Comparison of ENCODE assay signal across 8 mouse cellular contexts in genomic region chr9:99846820-99847219, GRCm38 (mm10). TPM values are rescaled to one million over a fixed set of nuclear protein-coding genes. Genes with fewer than 3 reads are reported as not detected.
A peak's percentile ranks its signal among the peaks of the same experiment; 100 is the strongest.
DNase-seq lines count a peak whose midpoint lies in the region; ATAC-seq and TF ChIP-seq lines count a peak whose summit lies in the region.

No protein-coding gene starts in this region.

- DNase-seq in 416B (ENCODE audit: low read depth), result peak; percentile 63
- peak; percentile 65 for DNase-seq in ES-E14 (ENCODE audit: low read depth, low spot score)
- DNase-seq in cerebellum, adult 18-20 months, result peak; percentile 64 to 75
- DNase-seq in frontal cortex, adult 2 months (ENCODE audit: extremely low spot score in 1 of 2, low spot score in 1 of 2), result peak; percentile 6 to 92
- DNase-seq in kidney, postnatal 0 days (ENCODE audit: low spot score), result peak; percentile 89
- DNase-seq in liver, embryonic 11.5 days (ENCODE audit: low spot score), result peak; percentile 55
- DNase-seq in right cerebral cortex, adult 18-20 months, result peak; percentile 70

- H3K4me2 ChIP-seq in kidney, postnatal 0 days (ENCODE audit: low read length), result no peak overlapping the region
- no peak overlapping the region for H3K4me2 ChIP-seq in liver, embryonic 11.5 days

- H3K36me3 ChIP-seq in ES-E14 (ENCODE audit: control insufficient read depth, insufficient read depth, low read length, poor library complexity, severe bottlenecking), result no peaks in the 10 kb centered on the region
- H3K36me3 ChIP-seq in kidney, postnatal 0 days (ENCODE audit: insufficient read depth, low read length), result no peaks in the 10 kb centered on the region
- H3K36me3 ChIP-seq in liver, embryonic 11.5 days (ENCODE audit: control insufficient read depth, insufficient read depth, low read length), result no peaks in the 10 kb centered on the region

- H3K27me3 ChIP-seq in kidney, postnatal 0 days (ENCODE audit: insufficient read depth, low read length), result no peaks in the 10 kb centered on the region
- H3K27me3 ChIP-seq in liver, embryonic 11.5 days (replicated peaks; ENCODE audit: control insufficient read depth, insufficient read depth, low read length), result no peaks in the 10 kb centered on the region

- no peak for ATAC-seq in kidney, postnatal 0 days (replicated peaks; ENCODE audit: low FRiP score, low read depth)
- no peak for ATAC-seq in liver, embryonic 11.5 days (replicated peaks; ENCODE audit: low FRiP score)
- ATAC-seq in inflammation-experienced regulatory T-cells, adult 6 months, result no peak

- WGBS in kidney, postnatal 0 days, result 0% methylated on average over 4 of the region's 4 CpGs
- WGBS in liver, embryonic 11.5 days, result 0% methylated on average over 4 of the region's 4 CpGs

- in situ Hi-C loops in ES-E14 (cut with MboI; ENCODE audit: low sequenced_read_pairs in 2 of 2, unreplicated experiment in 2 of 2), result loop anchor here in 1 of 2 experiments (25.0 kb wide), 1 partner anchor 540 kb away; no protein-coding TSS in a partner anchor

- no peak overlapping the region for H3K4me3 ChIP-seq in ES-E14 (ENCODE audit: insufficient read depth in 1 of 2, low read depth in 1 of 2, low read length in 2 of 2, poor library complexity in 1 of 2, severe bottlenecking in 1 of 2)
- H3K4me3 ChIP-seq in kidney, postnatal 0 days (replicated peaks; ENCODE audit: low read depth, low read length), result no peak overlapping the region
- H3K4me3 ChIP-seq in liver, embryonic 11.5 days (ENCODE audit: low read depth, low read length), result no peak overlapping the region

- TF ChIP-seq CTCF in kidney, postnatal 0 days (IDR thresholded peaks at IDR 0.05; ENCODE audit: low read depth), result peak; percentile 95

- no peak overlapping the region for H3K9ac ChIP-seq in ES-E14 (ENCODE audit: insufficient read depth, low read depth, low read length, poor library complexity, severe bottlenecking)
- no peak overlapping the region for H3K9ac ChIP-seq in kidney, postnatal 0 days (ENCODE audit: low read depth, low read length)
- no peak overlapping the region for H3K9ac ChIP-seq in liver, embryonic 11.5 days (ENCODE audit: low read depth, low read length)

- no peaks in the 10 kb centered on the region for H3K4me1 ChIP-seq in ES-E14 (ENCODE audit: control insufficient read depth in 2 of 2, insufficient read depth in 2 of 2, low read length in 2 of 2, poor library complexity in 1 of 2)
- no peaks in the 10 kb centered on the region for H3K4me1 ChIP-seq in kidney, postnatal 0 days (replicated peaks; ENCODE audit: insufficient read depth, low read length)
- H3K4me1 ChIP-seq in liver, embryonic 11.5 days (replicated peaks; ENCODE audit: control insufficient read depth, insufficient read depth, low read length), result no peaks in the 10 kb centered on the region

- no peak overlapping the region for H3K27ac ChIP-seq in ES-E14 (ENCODE audit: insufficient read depth, low read depth, low read length, poor library complexity, severe bottlenecking)
- H3K27ac ChIP-seq in kidney, postnatal 0 days, result no peak overlapping the region
- H3K27ac ChIP-seq in liver, embryonic 11.5 days (ENCODE audit: low read depth, low read length), result no peak overlapping the region

- H3K9me3 ChIP-seq in ES-E14 (ENCODE audit: control insufficient read depth, insufficient read depth, low read depth, low read length), result no peaks in the 10 kb centered on the region
- H3K9me3 ChIP-seq in kidney, postnatal 0 days (replicated peaks; ENCODE audit: low read length), result no peaks in the 10 kb centered on the region
- no peaks in the 10 kb centered on the region for H3K9me3 ChIP-seq in liver, embryonic 11.5 days (ENCODE audit: control insufficient read depth, low read length)

TF ChIP-seq in ES-E14, 5 proteins besides CTCF, POLR2A, EP300 and RAD21:
- TF ChIP-seq MAFK (IDR thresholded peaks at IDR 0.05; ENCODE audit: insufficient read depth, low read depth, low read length) (no peak), ZC3H11A (IDR thresholded peaks at IDR 0.05; ENCODE audit: borderline replicate concordance, low read depth, low read length) (peak; percentile 74)

RNA-seq across cellular contexts. Expression of gene Sox14, which starts 29.1 kb away (rescaled TPM):
- total RNA-seq in ES-E14 (2012; rRNA removed), result not detected in 2 replicates
- polyA plus RNA-seq in frontal cortex, adult 2 months (2012; rRNA removed), result not detected in 2 replicates
- polyA plus RNA-seq in kidney, postnatal 0 days (2015; fragmentation: Nextera tagmentation; extraction: Ambion mirVana), result not detected in 2 replicates
- 0.19 TPM in 1 of 2 replicates, not detected in the other for polyA plus RNA-seq in liver, embryonic 11.5 days (2014; fragmentation: Nextera tagmentation; extraction: Ambion mirVana)
- polyA plus RNA-seq in inflammation-experienced regulatory T-cells, adult 6 months (2017; shearing (Covaris generic)), result not detected
